23 mouse cellular contexts compared by ENCODE assay signal in genomic region chr12:104288336-104288735, GRCm38 (mm10). TPM values are rescaled to one million over a fixed set of nuclear protein-coding genes. Genes with fewer than 3 reads are reported as not detected.
"Had no signal": no experiment of that assay in that cellular context is flagged by ENCODE, and none has a peak within 500 bp of the region (broad histone marks: within the 10 kb centered on the region; RNA-seq: fewer than 3 reads in every experiment).

No protein-coding gene starts in this region.

- H3K27me3 ChIP-seq: neural tube, embryonic 15.5 days; stomach, embryonic 15.5 days had no signal

- H3K36me3 ChIP-seq: neural tube, embryonic 15.5 days; stomach, embryonic 15.5 days had no signal

- H3K27ac ChIP-seq: neural tube, embryonic 15.5 days; stomach, embryonic 15.5 days; stomach, postnatal 0 days had no signal

- H3K4me3 ChIP-seq: neural tube, embryonic 15.5 days; stomach, embryonic 15.5 days had no signal

- H3K4me2 ChIP-seq: neural tube, embryonic 15.5 days; stomach, embryonic 15.5 days had no signal

- DNase-seq: retina, postnatal 1 day; right cerebral cortex, adult 18-20 months; right cerebral cortex, postnatal 14 days; right cerebral cortex, postnatal 25 days; right cerebral cortex, postnatal 4 days; spleen, adult 18-20 months; thymus, adult 18-20 months; thymus, adult 2 months; thymus, postnatal 14 days; thymus, postnatal 25 days; thymus, postnatal 36 days; thymus, postnatal 4 days had no signal

- H3K4me1 ChIP-seq: neural tube, embryonic 15.5 days; stomach, embryonic 15.5 days had no signal

- H3K9me3 ChIP-seq: neural tube, embryonic 15.5 days; stomach, embryonic 15.5 days had no signal

- H3K9ac ChIP-seq: neural tube, embryonic 15.5 days; stomach, embryonic 15.5 days had no signal

RNA-seq across cellular contexts. Expression of gene Serpina3i, which starts 25.4 kb away (rescaled TPM):
- polyA plus RNA-seq: stomach, embryonic 14.5 days had no signal

RNA-seq across cellular contexts. Expression of gene Serpina3j, which starts 26.0 kb away (rescaled TPM):
- total RNA-seq: neutrophil, adult 5-6 weeks had no signal
- polyA plus RNA-seq: neural tube, embryonic 14.5 days; neural tube, embryonic 15.5 days; small intestine, adult 2 months; spleen, adult 2 months; stomach, embryonic 14.5 days; stomach, embryonic 15.5 days; stomach, embryonic 16.5 days; testis, adult 2 months had no signal

RNA-seq across cellular contexts. Expression of gene Serpina3k, which starts 50.0 kb away (rescaled TPM):
- total RNA-seq: neutrophil, adult 5-6 weeks had no signal
- polyA plus RNA-seq: neural tube, embryonic 14.5 days; neural tube, embryonic 15.5 days; small intestine, adult 2 months; stomach, embryonic 14.5 days; stomach, embryonic 15.5 days; stomach, embryonic 16.5 days; thymus, postnatal 0 days had no signal

RNA-seq across cellular contexts. Expression of gene Serpina3m, which starts 50.0 kb away (rescaled TPM):
- total RNA-seq: neutrophil, adult 5-6 weeks had no signal
- polyA plus RNA-seq: neural tube, embryonic 14.5 days; neural tube, embryonic 15.5 days; small intestine, adult 2 months; spleen, adult 2 months; stomach, embryonic 14.5 days; stomach, embryonic 15.5 days; stomach, embryonic 16.5 days; testis, adult 2 months had no signal
